Mouse (Mus musculus) ES-E14 (cell line): ENCODE measurements around the gene Manba.

Experiments
- CHD2 ChIP-seq: IDR thresholded peaks from 2 replicates; pipeline ENCODE4 v1.6.1; 2014; ENCODE audit warnings: mild to moderate bottlenecking, low read depth, low read length, inconsistent platforms
- ZNF384 ChIP-seq: IDR thresholded peaks from 2 replicates; pipeline ENCODE4 v1.6.1; 2012; ENCODE audit warnings: low read depth, low read length, inconsistent platforms

DNA sequence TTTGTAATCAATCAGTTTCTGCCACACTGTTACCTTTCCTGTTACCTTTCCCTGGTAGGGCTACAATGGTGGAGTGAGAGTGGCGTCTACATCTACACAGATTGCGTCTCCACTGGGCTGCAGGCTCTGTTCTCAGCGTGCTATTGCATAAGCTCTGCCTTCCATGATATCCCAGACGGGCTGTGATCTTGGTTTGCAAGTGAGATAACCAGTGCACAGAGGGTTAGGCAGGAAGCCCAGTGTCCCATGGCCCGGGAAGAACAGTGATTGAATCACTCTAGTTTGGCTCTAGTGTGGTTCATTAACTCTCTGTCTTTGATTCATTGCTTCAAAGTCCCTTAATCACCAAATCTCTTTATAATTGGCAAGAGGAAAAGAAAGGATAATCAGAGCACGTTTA lies 82.5 kb downstream of the Manba start:
- TF ChIP-seq ZNF384 (no peak), CHD2 (no peak)
